Mouse (Mus musculus) heart, adult 10 weeks (tissue): Measurements from ENCODE around the gene Olfr979. TPM values are rescaled to one million over a fixed set of nuclear protein-coding genes. Genes with fewer than 3 reads are reported as not detected.

Experiments used
- polyA plus RNA-seq: library from polyadenylated mRNA; stranded (reverse); fragments of 350-450 nt; fragmentation: Illumina TruSeq; extraction: RNeasy Lipid Tissue Mini Kit (QIAGEN cat#74804); gene quantifications from one replicate; pipeline ENCODE4 v1.2.3, GENCODE M21; 2014; ENCODE audit warnings: low read depth, low replicate concordance

Gene Olfr979
- polyA plus RNA-seq = not detected

GRCm38 (mm10) chr9:40003365-40003764 lies at the start of gene Olfr979:
Gene Olfr979 (minus strand): TSS chr9:40003465.

GRCm38 (mm10) chr9:40021164-40021563 lies 17.9 kb upstream of the Olfr979 start, which contains the start of gene Olfr981:
Gene Olfr981 (plus strand): TSS chr9:40021464.

GRCm38 (mm10) chr9:40009482-40009881 lies 6.2 kb upstream of the Olfr979 start, which contains the start of gene Olfr980:
Gene Olfr980 (minus strand): TSS chr9:40009582.

GRCm38 (mm10) chr9:39991813-39992212 lies 11.5 kb downstream of the Olfr979 start, which contains the start of gene Olfr978:
Gene Olfr978 (plus strand): TSS chr9:39992113.

GRCm38 (mm10) chr9:39961033-39961432 lies 42.2 kb downstream of the Olfr979 start, which contains the start of gene Olfr976:
Gene Olfr976 (minus strand): TSS chr9:39961133.

GRCm38 (mm10) chr9:39951946-39952345 lies 51.3 kb downstream of the Olfr979 start, which contains the start of gene Olfr975:
Gene Olfr975 (minus strand): TSS chr9:39952046.

Other genes starting within 250 kb of the Olfr979 start
- gene Olfr968, start 220.2 kb downstream of the Olfr979 start, polyA plus RNA-seq = not detected
- not detected for gene Olfr969, start 212.5 kb downstream of the Olfr979 start, polyA plus RNA-seq
- gene Olfr970, start 194.6 kb downstream of the Olfr979 start, polyA plus RNA-seq = not detected
- not detected for gene Olfr971, start 166.6 kb downstream of the Olfr979 start, polyA plus RNA-seq
- not detected for gene Olfr972, start 137.0 kb downstream of the Olfr979 start, polyA plus RNA-seq
- not detected for gene Olfr229, start 96.1 kb downstream of the Olfr979 start, polyA plus RNA-seq
- not detected for gene Olfr974, start 66.0 kb downstream of the Olfr979 start, polyA plus RNA-seq
- not detected for gene Olfr975, start 51.4 kb downstream of the Olfr979 start, polyA plus RNA-seq
- not detected for gene Olfr976, start 42.3 kb downstream of the Olfr979 start, polyA plus RNA-seq
- not detected for gene Olfr978, start 11.4 kb downstream of the Olfr979 start, polyA plus RNA-seq
- gene Olfr980, start 6.1 kb upstream of the Olfr979 start, polyA plus RNA-seq = not detected
- not detected for gene Olfr981, start 18.0 kb upstream of the Olfr979 start, polyA plus RNA-seq
- not detected for gene Olfr982, start 70.4 kb upstream of the Olfr979 start, polyA plus RNA-seq
- gene Olfr983, start 90.1 kb upstream of the Olfr979 start, polyA plus RNA-seq = not detected
- gene Olfr984, start 110.7 kb upstream of the Olfr979 start, polyA plus RNA-seq = not detected
- not detected for gene Olfr985, start 126.7 kb upstream of the Olfr979 start, polyA plus RNA-seq
- gene Tmem225, start 144.7 kb upstream of the Olfr979 start, polyA plus RNA-seq = not detected
- gene Olfr986, start 177.5 kb upstream of the Olfr979 start, polyA plus RNA-seq = not detected
- 3.2 TPM for gene Zfp202, start 188.9 kb upstream of the Olfr979 start, polyA plus RNA-seq